In the genomic region with DNA sequence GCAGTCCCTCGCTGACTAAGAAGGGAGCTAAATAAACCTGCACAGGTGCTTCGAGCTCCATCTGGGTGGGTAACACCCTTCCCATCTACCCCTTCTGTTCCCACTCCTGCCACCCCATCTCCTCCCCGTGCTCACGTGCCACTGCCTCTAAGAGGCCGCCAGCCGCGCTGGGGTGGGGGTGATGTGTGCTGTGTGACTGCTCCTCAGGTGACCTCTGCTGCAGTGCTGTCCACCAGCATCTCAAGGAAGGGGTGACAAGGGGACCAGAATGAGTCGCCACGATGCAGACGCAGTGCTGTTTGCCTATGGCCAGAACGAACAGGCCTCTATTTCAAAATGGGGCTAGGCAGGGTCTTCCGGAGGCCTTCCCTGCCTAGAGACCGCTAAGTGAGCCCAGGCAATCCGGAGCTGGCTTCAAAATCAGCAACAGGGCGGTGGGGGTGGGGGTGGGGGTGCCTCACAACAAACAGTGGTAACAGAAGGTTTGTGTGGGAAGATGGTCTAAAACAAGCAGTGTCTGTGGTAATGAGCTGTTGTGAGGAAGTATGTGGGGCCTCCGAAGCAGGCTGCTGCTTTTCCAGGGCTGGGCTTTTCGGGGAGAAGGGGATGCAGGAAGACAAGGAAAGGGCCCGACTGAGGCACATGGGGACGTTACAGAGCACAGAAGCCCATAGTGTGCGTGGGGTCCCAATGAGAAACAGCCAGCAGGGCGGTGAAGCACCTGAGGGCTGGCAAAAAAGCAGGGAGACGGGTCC, we compare ENCODE assay signal across 25 mouse cellular contexts. TPM values are rescaled to one million over a fixed set of nuclear protein-coding genes. Genes with fewer than 3 reads are reported as not detected.
DNase-seq lines count a peak whose midpoint lies in the region; TF ChIP-seq lines count a peak whose summit lies in the region.
"Had no signal": no experiment of that assay in that cellular context is flagged by ENCODE, and none has a peak within 500 bp of the region (broad histone marks: within the 10 kb centered on the region; RNA-seq: fewer than 3 reads in every experiment).

No protein-coding gene starts in this region.

- peaks cover 22% of the 10 kb centered on the region for H3K4me1 ChIP-seq in cortical plate, adult 2 months (ENCODE audit: control insufficient read depth, insufficient read depth, low read length)
- H3K4me1 ChIP-seq: midbrain, embryonic 12.5 days had no signal

- no peak for TF ChIP-seq POLR2A in cortical plate, adult 2 months (IDR thresholded peaks at IDR 0.05; ENCODE audit: extremely low read depth, insufficient read depth, low read length)

- TF ChIP-seq CTCF in layer of hippocampus, adult 2 months (conservative IDR thresholded peaks at IDR 0.05) = no peak
- TF ChIP-seq CTCF in cortical plate, adult 2 months (IDR thresholded peaks at IDR 0.05; ENCODE audit: extremely low read depth, insufficient read depth, low read length) = no peak

- H3K27ac ChIP-seq in layer of hippocampus, adult 2 months = peak overlapping the region; percentile 83
- peak overlapping the region; percentile 85 for H3K27ac ChIP-seq in cortical plate, adult 2 months (ENCODE audit: insufficient read depth, low read length)
- H3K27ac ChIP-seq: gastrocnemius, adult 2 months; heart, embryonic 13.5 days; hindbrain, embryonic 14.5 days; limb, embryonic 13.5 days; liver, embryonic 12.5 days; midbrain, embryonic 12.5 days; stomach, postnatal 0 days had no signal

- peak overlapping the region; percentile 20; the same call in 1 of the 2 replicates for H3K4me3 ChIP-seq in layer of hippocampus, adult 2 months
- no peak overlapping the region for H3K4me3 ChIP-seq in cortical plate, adult 2 months (ENCODE audit: insufficient read depth, low read length)
- H3K4me3 ChIP-seq: gastrocnemius, adult 2 months; heart, embryonic 13.5 days; limb, embryonic 13.5 days; liver, embryonic 12.5 days; megakaryocyte, embryonic 14.5 days; midbrain, embryonic 12.5 days had no signal

- peak; percentile 52 to 59 for DNase-seq in layer of hippocampus, adult 2 months (ENCODE audit: low spot score in 2 of 2)
- no peak for DNase-seq in layer of hippocampus, postnatal 14 days (ENCODE audit: low spot score in 2 of 2)
- DNase-seq in right cerebral cortex, postnatal 10 days (ENCODE audit: low spot score in 2 of 2) = peak; percentile 69 to 79
- DNase-seq in right cerebral cortex, postnatal 36 days (ENCODE audit: low spot score in 2 of 2) = no peak
- no peak for DNase-seq in adrenal gland, postnatal 36 days
- DNase-seq in kidney, adult 8-10 months = no peak
- DNase-seq: adrenal gland, adult 2 months; cerebellum, adult 8-10 months; cerebellum, postnatal 25 days; gastrocnemius, adult 2 months; gastrocnemius, postnatal 36 days; heart, postnatal 10 days; kidney, postnatal 14 days; liver, postnatal 0 days; lung, postnatal 4 days; thymus, adult 2 months; thymus, postnatal 36 days had no signal

RNA-seq across cellular contexts. Expression of gene Zbtb34, which starts 18.2 kb away (rescaled TPM):
- total RNA-seq in layer of hippocampus, adult 2 months (2021) = 10 to 100 TPM; 13.9 to 14.8 TPM
- 10 to 100 TPM; 13.7 to 16.1 TPM for total RNA-seq in layer of hippocampus, postnatal 14 days (2021)
- polyA plus RNA-seq in cortical plate, adult 2 months (2012; rRNA removed) = 16.2 and 17.6 TPM in 2 replicates
- total RNA-seq in adrenal gland, postnatal 36 days (2021) = 1 to 10 TPM; 8.5 to 9.5 TPM

RNA-seq across cellular contexts. Expression of gene Zbtb43, which starts 19.1 kb away (rescaled TPM):
- 10 to 100 TPM; 24.1 to 27.4 TPM for total RNA-seq in layer of hippocampus, adult 2 months (2021)
- 10 to 100 TPM; 22.0 to 26.3 TPM for total RNA-seq in layer of hippocampus, postnatal 14 days (2021)
- 21.1 and 21.5 TPM in 2 replicates for polyA plus RNA-seq in cortical plate, adult 2 months (2012; rRNA removed)
- 10 to 100 TPM; 20.9 to 24.6 TPM for total RNA-seq in adrenal gland, postnatal 36 days (2021)

Comparison
In these comparisons a context has a peak if more than half of its experiments do, and no peak if none do; other contexts are left out.
1. DNase-seq: peak in layer of hippocampus, adult 2 months (2 of 2) and right cerebral cortex, postnatal 10 days (2 of 2); none in layer of hippocampus, postnatal 14 days (0 of 2), right cerebral cortex, postnatal 36 days (0 of 2), adrenal gland, postnatal 36 days (0 of 2) and kidney, adult 8-10 months (0 of 2).